Mouse (Mus musculus) embryonic fibroblast, embryonic 13.5 days (primary cell): ENCODE measurements around the gene 1700037H04Rik.

Experiments
- CTCF ChIP-seq: IDR thresholded peaks from 2 replicates; pipeline ENCODE4 v1.5.1; 2011; ENCODE audit warnings: mild to moderate bottlenecking, control low read depth, low read length, moderate library complexity, borderline replicate concordance; ENCODE audit not compliant: insufficient read depth
- POLR2A ChIP-seq: IDR thresholded peaks from 2 replicates; pipeline ENCODE4 v1.6.1; 2011; ENCODE audit warnings: low read depth, mild to moderate bottlenecking, control low read depth, low read length, moderate library complexity

- TF ChIP-seq POLR2A (no peak), CTCF (no peak)
Observed at GRCm38 (mm10) chr2:131206778-131207177, 46.9 kb upstream of the 1700037H04Rik start, which contains the start of gene Ap5s1.
